Mouse (Mus musculus): ENCODE data around the gene Tprn.

Tprn gene

GRCm38 (mm10) chr2:25266720-25267119, 4.3 kb downstream of the Tprn start:
- no peak for DNase-seq

- no peak for DNase-seq
Observed at GRCm38 (mm10) chr2:25267241-25267640, 4.8 kb downstream of the Tprn start.

GRCm38 (mm10) chr2:25267746-25268309, 5.4 kb downstream of the Tprn start:
- DNase-seq: no peak

GRCm38 (mm10) chr2:25271827-25272511, 9.6 kb downstream of the Tprn start, which contains the start of the genes Ssna1 and Anapc2:
Ssna1 (minus strand) TSS chr2:25272438.
Anapc2 (plus strand) TSS chr2:25272478.
- DNase-seq: peak; percentile 95 to 98

- DNase-seq: no peak
Observed at GRCm38 (mm10) chr2:25272515-25272914, 10.1 kb downstream of the Tprn start.

GRCm38 (mm10) chr2:25273010-25273409, 10.6 kb downstream of the Tprn start:
- no peak for DNase-seq

- DNase-seq: peak; percentile 59 to 81
Observed at GRCm38 (mm10) chr2:25278928-25279882, 16.8 kb downstream of the Tprn start.

- no peak for DNase-seq
Observed at GRCm38 (mm10) chr2:25285551-25285950, 23.1 kb downstream of the Tprn start.

- no peak for DNase-seq
Observed at GRCm38 (mm10) chr2:25286314-25286713, 23.9 kb downstream of the Tprn start.

GRCm38 (mm10) chr2:25286837-25287636, 24.6 kb downstream of the Tprn start:
- no peak for DNase-seq

GRCm38 (mm10) chr2:25287927-25288649, 25.7 kb downstream of the Tprn start, which contains the start of gene Tmem210:
Tmem210 (plus strand) TSS chr2:25288145.
- DNase-seq: no peak

GRCm38 (mm10) chr2:25288734-25289345, 26.4 kb downstream of the Tprn start:
- no peak for DNase-seq

GRCm38 (mm10) chr2:25289651-25290050, 27.2 kb downstream of the Tprn start, which contains the start of gene Lrrc26:
Lrrc26 (plus strand) TSS chr2:25289915.
- DNase-seq: no peak

GRCm38 (mm10) chr2:25290101-25290815, 27.8 kb downstream of the Tprn start:
- DNase-seq: no peak

- no peak for DNase-seq
Observed at GRCm38 (mm10) chr2:25290816-25291130, 28.4 kb downstream of the Tprn start.

- DNase-seq: no peak
Observed at GRCm38 (mm10) chr2:25291184-25292053, 29.0 kb downstream of the Tprn start.

GRCm38 (mm10) chr2:25292054-25292544, 29.7 kb downstream of the Tprn start:
- no peak for DNase-seq

- peak; percentile 22 to 82 for DNase-seq
Observed at GRCm38 (mm10) chr2:25292856-25293255, 30.4 kb downstream of the Tprn start.

- no peak for DNase-seq
Observed at GRCm38 (mm10) chr2:25293706-25294105, 31.3 kb downstream of the Tprn start.
